Mouse (Mus musculus) urinary bladder, postnatal 36 days (tissue): ENCODE measurements around the gene Fgd5.
"Not testable (repeated sequence)": the region's sequence is repeated elsewhere in the genome, so short reads cannot be mapped to it uniquely, and the experiment has no call there.

ENCODE experiments used
- DNase-seq, 2 experiments: peaks; one replicate each; pipeline ENCODE4 v3.0.0; 2022; ENCODE audit warnings: low spot score in 2 of 2, mixed read lengths in 1 of 2

Fgd5 gene

DNA sequence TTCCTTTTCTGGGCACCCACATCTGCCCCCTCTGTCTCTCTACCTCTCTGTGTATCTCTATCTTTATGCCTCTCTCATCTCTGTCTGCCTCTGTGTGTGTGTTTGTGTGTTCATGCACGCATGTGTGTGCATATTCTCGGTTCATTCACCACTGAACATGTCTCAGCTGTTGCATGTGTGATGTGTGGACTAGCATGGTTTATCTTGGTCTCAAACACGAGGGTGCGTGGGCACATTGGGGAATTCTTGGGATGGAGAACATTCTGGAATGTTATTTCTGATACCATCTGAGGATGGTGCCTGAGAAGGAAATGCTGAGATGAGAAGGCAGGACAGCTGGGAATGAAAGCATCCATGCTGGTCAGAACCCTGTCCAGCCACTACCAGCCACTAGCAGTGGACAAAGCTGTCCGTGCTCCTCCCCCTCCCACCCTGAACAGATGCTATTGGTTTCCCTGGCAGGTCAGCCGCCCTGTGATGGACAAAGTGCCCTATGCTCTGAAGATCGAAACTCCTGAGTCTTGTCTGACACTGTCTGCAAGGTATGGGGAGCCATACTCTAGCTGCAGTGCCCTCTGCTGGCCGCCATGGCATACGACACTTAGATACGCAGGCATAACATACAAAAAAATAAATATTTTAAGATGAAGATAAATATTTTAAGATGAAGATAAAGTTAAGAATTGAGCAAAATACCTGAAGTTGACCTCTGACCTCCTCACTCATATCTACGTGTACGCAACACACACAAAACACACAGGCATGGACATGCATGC, 87.2 kb downstream of the Fgd5 start:
- DNase-seq: peak in 1 of 2 experiments; percentile 31

DNA sequence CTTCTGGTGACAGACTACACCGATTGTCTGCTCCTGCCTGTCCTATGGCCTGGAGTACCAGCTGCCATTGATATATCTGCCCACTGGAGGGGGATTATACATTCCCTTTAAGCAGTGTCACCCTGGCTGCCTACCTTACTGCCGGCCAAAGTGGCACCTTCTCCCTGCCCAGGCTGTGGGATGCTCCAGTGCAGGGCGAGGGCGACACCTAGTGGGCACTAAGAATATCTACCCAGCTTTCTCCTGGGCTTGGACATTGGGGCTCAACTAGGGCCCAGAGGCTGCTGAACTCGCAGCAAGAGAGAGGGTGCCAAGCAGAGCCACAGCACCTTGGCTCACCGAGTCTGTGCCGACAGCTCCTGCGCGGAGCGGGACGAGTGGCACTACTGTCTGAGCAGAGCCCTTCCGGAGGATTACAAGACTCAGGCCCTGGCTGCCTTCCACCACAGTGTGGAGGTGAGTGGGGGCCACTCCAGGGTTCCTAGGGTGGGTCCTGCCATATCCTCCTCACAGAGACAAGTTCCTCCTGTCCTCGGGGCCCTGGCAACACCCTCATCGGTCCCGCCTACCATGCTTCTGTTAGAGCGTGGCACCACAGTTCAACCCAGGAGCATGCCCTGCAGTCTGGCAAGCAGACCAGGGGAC, 88.6 kb downstream of the Fgd5 start:
- DNase-seq: peak; percentile 48 to 74

DNA sequence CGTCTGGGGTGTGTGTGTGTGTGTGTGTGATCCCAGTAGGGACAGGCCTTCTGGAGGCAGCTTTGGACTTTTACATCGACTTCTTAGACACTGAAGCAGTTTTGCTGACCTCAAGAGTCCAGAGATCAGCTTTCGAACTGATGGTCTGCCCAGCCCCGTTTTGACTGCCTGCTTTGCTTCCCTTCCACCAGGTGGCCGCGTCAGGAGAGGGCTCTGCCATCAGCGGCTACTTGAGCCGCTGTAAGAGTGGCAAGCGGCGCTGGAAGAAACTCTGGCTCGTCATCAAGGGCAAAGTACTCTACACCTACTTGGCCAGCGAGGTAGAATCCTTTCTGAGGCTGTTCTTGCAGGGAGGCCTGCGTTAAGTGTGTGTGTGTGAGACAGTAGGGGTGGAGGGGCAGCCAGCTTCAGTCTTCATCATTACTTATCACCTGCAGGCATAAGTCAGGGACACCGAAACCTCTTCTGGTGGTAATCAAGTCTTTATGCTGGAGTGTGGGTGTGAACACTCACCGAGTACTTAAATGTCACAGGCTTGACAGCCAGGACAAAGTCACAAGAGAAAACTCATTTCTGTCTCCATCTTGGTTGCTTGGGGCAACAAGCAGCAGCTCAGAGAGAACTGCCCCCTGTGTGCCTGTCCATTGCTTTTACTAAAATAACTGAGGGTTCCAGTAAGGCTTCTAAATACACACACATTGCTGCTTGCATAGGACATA, 92.6 kb downstream of the Fgd5 start:
- DNase-seq: no peak

GRCm38 (mm10) chr6:92080730-92081129, 102.1 kb downstream of the Fgd5 start:
- no peak for DNase-seq

GRCm38 (mm10) chr6:92082756-92083155, 104.1 kb downstream of the Fgd5 start:
- no peak for DNase-seq

- DNase-seq: no peak
These were observed 106.3 kb downstream of the Fgd5 start for GRCm38 (mm10) chr6:92084932-92085331.

DNA sequence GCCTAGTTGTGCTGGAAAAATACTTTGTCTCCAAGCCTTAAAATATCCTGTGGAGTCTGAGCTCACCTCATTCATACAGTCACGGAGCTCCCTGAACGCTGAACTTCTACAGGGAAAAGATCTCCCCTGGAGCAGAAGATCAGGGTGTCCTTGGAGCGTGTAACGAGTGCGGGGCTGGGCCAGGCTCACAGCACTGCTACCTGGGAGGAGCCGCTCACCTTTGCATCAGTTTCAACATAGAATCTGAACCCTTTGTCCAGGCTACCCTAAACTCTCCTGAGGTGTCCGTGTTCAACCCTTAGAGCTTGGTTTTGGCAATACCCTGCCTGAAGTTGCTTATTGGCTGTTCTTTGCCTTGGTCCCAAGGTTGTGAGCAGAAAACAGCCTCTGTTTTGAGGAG, 110.5 kb downstream of the Fgd5 start:
- not testable (repeated sequence) for DNase-seq

GRCm38 (mm10) chr6:92089982-92090381, 111.3 kb downstream of the Fgd5 start:
- no peak for DNase-seq

- no peak for DNase-seq
These were observed 111.8 kb downstream of the Fgd5 start for GRCm38 (mm10) chr6:92090497-92090896.

DNA sequence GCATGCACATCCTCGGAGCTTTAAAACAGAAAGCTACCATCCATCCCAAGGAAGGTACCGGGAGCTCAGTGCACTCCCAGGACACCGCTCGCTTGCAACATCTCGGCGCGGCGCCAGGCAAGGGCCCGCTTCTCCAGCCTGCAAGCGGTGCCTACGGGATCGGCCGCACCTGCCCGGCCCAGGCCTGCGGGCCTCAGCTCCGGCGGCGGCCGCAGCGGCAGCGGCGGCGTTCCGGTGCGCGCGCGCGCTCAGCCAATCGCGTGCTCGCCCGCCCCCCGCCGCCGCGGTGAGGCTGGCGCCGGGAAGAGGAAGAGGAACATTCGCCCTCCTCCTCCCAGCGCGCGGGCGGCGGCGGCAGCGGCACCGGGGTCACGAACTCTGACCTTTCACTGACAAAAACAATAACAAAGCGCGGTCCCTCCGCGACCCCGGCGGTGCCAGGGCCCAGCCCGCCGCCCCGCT, 112.5 kb downstream of the Fgd5 start, which contains the start of gene Nr2c2:
Nr2c2 (plus strand) TSS at position 261 of the 462 bp plus-strand sequence.
- peak; percentile 73 to 84 for DNase-seq

GRCm38 (mm10) chr6:92091767-92092489, 113.2 kb downstream of the Fgd5 start:
- peak; percentile 100 for DNase-seq

- DNase-seq: no peak
These were observed 114.1 kb downstream of the Fgd5 start for GRCm38 (mm10) chr6:92092737-92093136.

DNA sequence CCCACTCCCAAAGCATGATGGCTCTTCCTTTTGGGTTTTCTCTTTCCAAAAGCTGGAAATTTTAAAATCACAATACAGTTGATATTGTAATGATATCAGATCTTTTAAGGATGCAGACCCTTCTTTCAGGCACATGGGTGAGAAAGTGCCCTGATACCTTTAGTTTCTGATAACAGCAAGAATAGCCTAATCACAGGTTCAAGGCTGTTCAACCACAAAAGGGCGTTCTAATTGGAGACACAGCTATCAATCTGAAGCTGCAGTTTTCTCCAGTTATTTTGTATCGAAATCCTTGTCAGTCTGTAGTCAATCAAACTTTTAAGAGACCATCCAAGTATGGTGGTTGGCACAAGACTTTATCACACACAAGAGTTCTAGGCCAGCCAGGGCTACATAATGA, 115.2 kb downstream of the Fgd5 start:
- no peak for DNase-seq

DNA sequence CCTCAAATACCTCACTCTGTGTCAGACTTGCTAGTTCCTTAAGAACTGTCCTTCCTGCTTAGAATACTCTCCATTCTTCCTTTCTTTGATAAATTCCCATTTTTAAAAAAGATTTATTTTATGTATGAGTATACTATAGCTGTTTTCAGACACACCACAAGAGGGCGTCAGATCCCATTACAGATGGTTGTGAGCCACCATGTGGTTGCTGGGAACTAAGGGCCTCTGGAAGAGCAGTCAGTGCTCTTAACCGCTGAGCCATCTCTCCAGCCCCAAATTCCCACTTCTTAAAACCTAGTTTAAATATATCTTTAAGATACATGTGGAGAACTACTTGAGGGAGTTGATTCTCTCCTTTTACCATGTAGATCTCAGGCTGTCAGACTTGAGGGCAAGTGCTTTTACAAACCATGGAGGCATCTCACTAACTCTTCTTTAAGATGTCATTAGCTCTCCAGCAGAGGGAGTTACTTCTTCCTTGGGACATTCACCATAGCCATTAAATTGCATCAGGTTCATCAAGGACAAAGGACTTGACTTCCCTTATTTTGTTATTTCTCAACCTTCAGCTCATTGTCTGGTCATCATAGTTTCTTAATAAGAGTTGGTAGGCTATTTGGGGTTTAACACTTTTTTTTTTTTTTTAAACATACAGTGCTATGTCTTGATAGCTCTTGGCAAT, 122.1 kb downstream of the Fgd5 start:
- no peak for DNase-seq

- DNase-seq: no peak
These were observed 145.9 kb downstream of the Fgd5 start for GRCm38 (mm10) chr6:92124547-92124946.
